ENCODE assay signal across 11 mouse cellular contexts in genomic region chr9:45371337-45371707, GRCm38 (mm10). TPM values are rescaled to one million over a fixed set of nuclear protein-coding genes. Genes with fewer than 3 reads are reported as not detected.
DNase-seq lines count a peak whose midpoint lies in the region; ATAC-seq lines count a peak whose summit lies in the region.
"Had no signal": no experiment of that assay in that cellular context is flagged by ENCODE, and none has a peak within 500 bp of the region (broad histone marks: within the 10 kb centered on the region; RNA-seq: fewer than 3 reads in every experiment).

No protein-coding gene starts in this region.

- peaks cover 33% of the 10 kb centered on the region for H3K36me3 ChIP-seq in forebrain, embryonic 10.5 days (replicated peaks)
- no peaks in the 10 kb centered on the region for H3K36me3 ChIP-seq in intestine, embryonic 16.5 days (ENCODE audit: control insufficient read depth, insufficient read depth, low read length)

- DNase-seq in left cerebral cortex, postnatal 4 days: peak; percentile 50
- no peak for DNase-seq in left cerebral cortex, adult 18-20 months (ENCODE audit: low spot score in 2 of 2)
- DNase-seq in forebrain, embryonic 10.5 days (ENCODE audit: extremely low spot score, low spot score): peak; percentile 36
- DNase-seq in retina, embryonic 14.5 days (ENCODE audit: low spot score): peak; percentile 63
- no peak for DNase-seq in natural killer cell, adult 2 months (ENCODE audit: low spot score in 2 of 2)
- no peak for DNase-seq in ovary, adult 18-20 months (ENCODE audit: low spot score)
- DNase-seq in frontal cortex, postnatal 14 days (ENCODE audit: low spot score in 2 of 2): no peak
- DNase-seq: thymus, adult 18-20 months had no signal

- ATAC-seq in intestine, embryonic 16.5 days: no peak
- ATAC-seq: lung, postnatal 0 days had no signal

- intact Hi-C loops in left cerebral cortex, postnatal 4 days (cut with DNase I): no loop called here

- H3K27ac ChIP-seq in forebrain, embryonic 10.5 days: peak overlapping the region; percentile 89
- no peak overlapping the region for H3K27ac ChIP-seq in intestine, embryonic 16.5 days (ENCODE audit: low read length)

- WGBS in forebrain, embryonic 10.5 days: 30% methylated on average over 2 of the region's 2 CpGs
- 25% methylated on average over 2 of the region's 2 CpGs for WGBS in intestine, embryonic 16.5 days

- peaks cover 22% of the 10 kb centered on the region for H3K27me3 ChIP-seq in forebrain, embryonic 10.5 days (ENCODE audit: poor library complexity, severe bottlenecking)
- no peaks in the 10 kb centered on the region; the same call in 1 of the 2 replicates for H3K27me3 ChIP-seq in intestine, embryonic 16.5 days (replicated peaks; ENCODE audit: control insufficient read depth, insufficient read depth, low read length)

- no peaks in the 10 kb centered on the region for H3K9me3 ChIP-seq in forebrain, embryonic 10.5 days
- no peaks in the 10 kb centered on the region for H3K9me3 ChIP-seq in intestine, embryonic 16.5 days (ENCODE audit: control insufficient read depth, low read length)

- peak overlapping the region; percentile 94 for H3K4me2 ChIP-seq in intestine, embryonic 16.5 days (ENCODE audit: low read depth, low read length)

- peak overlapping the region; percentile 68; the same call in 1 of the 2 replicates for H3K9ac ChIP-seq in intestine, embryonic 16.5 days (ENCODE audit: low read depth, low read length)

- peak overlapping the region; percentile 69 for H3K4me3 ChIP-seq in forebrain, embryonic 10.5 days
- H3K4me3 ChIP-seq in intestine, embryonic 16.5 days (ENCODE audit: low read length): peak overlapping the region; percentile 49

- H3K4me1 ChIP-seq in forebrain, embryonic 10.5 days: peaks cover 48% of the 10 kb centered on the region
- H3K4me1 ChIP-seq in intestine, embryonic 16.5 days (ENCODE audit: control insufficient read depth, insufficient read depth, low read length): peaks cover 12% of the 10 kb centered on the region

RNA-seq across cellular contexts. Expression of gene Fxyd6, which starts 1.3 kb away (rescaled TPM):
- total RNA-seq in left cerebral cortex, postnatal 4 days (2021): 100 to 1,000 TPM; 368 to 407 TPM
- 100 to 1,000 TPM in 1 of 2 experiments, 10 to 100 TPM in 1; 96.2 to 132 TPM for total RNA-seq in left cerebral cortex, adult 18-20 months (2021)
- 159 and 161 TPM in 2 replicates for polyA plus RNA-seq in forebrain, embryonic 10.5 days (2016; fragmentation: Nextera tagmentation; extraction: Ambion mirVana)
- 65.8 and 66.7 TPM in 2 replicates for polyA plus RNA-seq in intestine, embryonic 16.5 days (2015; fragmentation: Nextera tagmentation; extraction: Ambion mirVana)

RNA-seq across cellular contexts. Expression of gene Fxyd2, which starts 28.1 kb away (rescaled TPM):
- 1 to 10 TPM; 6.7 to 7.0 TPM for total RNA-seq in left cerebral cortex, postnatal 4 days (2021)
- total RNA-seq in left cerebral cortex, adult 18-20 months (2021): 1 to 10 TPM; 8.0 to 8.2 TPM
- 0.55 and 1.2 TPM in 2 replicates for polyA plus RNA-seq in forebrain, embryonic 10.5 days (2016; fragmentation: Nextera tagmentation; extraction: Ambion mirVana)
- 2.2 and 3.1 TPM in 2 replicates for polyA plus RNA-seq in intestine, embryonic 16.5 days (2015; fragmentation: Nextera tagmentation; extraction: Ambion mirVana)

RNA-seq across cellular contexts. Expression of gene Tmprss13, which starts 52.4 kb away (rescaled TPM):
- not detected for total RNA-seq in left cerebral cortex, postnatal 4 days (2021)
- total RNA-seq in left cerebral cortex, adult 18-20 months (2021): not detected
- 0.12 TPM in 1 of 2 replicates, not detected in the other for polyA plus RNA-seq in forebrain, embryonic 10.5 days (2016; fragmentation: Nextera tagmentation; extraction: Ambion mirVana)
- polyA plus RNA-seq in intestine, embryonic 16.5 days (2015; fragmentation: Nextera tagmentation; extraction: Ambion mirVana): 0.21 and 0.51 TPM in 2 replicates
- polyA plus RNA-seq: frontal cortex, adult 2 months had no signal

RNA-seq across cellular contexts. Expression of gene Dscaml1, which starts 55.1 kb away (rescaled TPM):
- 10 to 100 TPM; 46.6 to 49.1 TPM for total RNA-seq in left cerebral cortex, postnatal 4 days (2021)
- 10 to 100 TPM; 47.7 to 48.3 TPM for total RNA-seq in left cerebral cortex, adult 18-20 months (2021)
- 0.28 and 0.79 TPM in 2 replicates for polyA plus RNA-seq in forebrain, embryonic 10.5 days (2016; fragmentation: Nextera tagmentation; extraction: Ambion mirVana)
- polyA plus RNA-seq in intestine, embryonic 16.5 days (2015; fragmentation: Nextera tagmentation; extraction: Ambion mirVana): 0.29 and 0.33 TPM in 2 replicates

Comparison
In these comparisons a context has a peak if more than half of its experiments do, and no peak if none do; other contexts are left out.
1. DNase-seq: peak in left cerebral cortex, postnatal 4 days (single experiment), forebrain, embryonic 10.5 days (single experiment) and retina, embryonic 14.5 days (single experiment); none in left cerebral cortex, adult 18-20 months (0 of 2), natural killer cell, adult 2 months (0 of 2), ovary, adult 18-20 months (single experiment) and frontal cortex, postnatal 14 days (0 of 2).